In genomic region chr14:34548391-34549001, GRCm38 (mm10) we compare ENCODE assay signal across 9 mouse cellular contexts. TPM values are rescaled to one million over a fixed set of nuclear protein-coding genes. Genes with fewer than 3 reads are reported as not detected.
DNase-seq lines count a peak whose midpoint lies in the region; ATAC-seq and TF ChIP-seq lines count a peak whose summit lies in the region.
"Had no signal": no experiment of that assay in that cellular context is flagged by ENCODE, and none has a peak within 500 bp of the region (broad histone marks: within the 10 kb centered on the region; RNA-seq: fewer than 3 reads in every experiment).

No protein-coding gene starts in this region.

- no peak overlapping the region for H3K27ac ChIP-seq in thymus, adult 2 months (ENCODE audit: control insufficient read depth, insufficient read depth, low read length)
- H3K27ac ChIP-seq in heart, adult 2 months = peak overlapping the region; percentile 84
- peak overlapping the region; percentile 79 for H3K27ac ChIP-seq in limb, embryonic 14.5 days (replicated peaks; ENCODE audit: low read depth, low read length)
- peak overlapping the region; percentile 90 for H3K27ac ChIP-seq in midbrain, embryonic 14.5 days (replicated peaks; ENCODE audit: low read depth, low read length)
- H3K27ac ChIP-seq in stomach, embryonic 16.5 days (ENCODE audit: low read length) = peak overlapping the region; percentile 97

- no peaks in the 10 kb centered on the region for H3K36me3 ChIP-seq in thymus, adult 2 months (ENCODE audit: control insufficient read depth, insufficient read depth, low read length)
- H3K36me3 ChIP-seq in heart, adult 2 months (ENCODE audit: control insufficient read depth, insufficient read depth, low read length) = peaks cover 17% of the 10 kb centered on the region
- no peaks in the 10 kb centered on the region for H3K36me3 ChIP-seq in limb, embryonic 14.5 days (ENCODE audit: control insufficient read depth, insufficient read depth, low read length)
- no peaks in the 10 kb centered on the region for H3K36me3 ChIP-seq in midbrain, embryonic 14.5 days (ENCODE audit: control insufficient read depth, insufficient read depth, low read length)
- H3K36me3 ChIP-seq in stomach, embryonic 16.5 days (ENCODE audit: control insufficient read depth, insufficient read depth, low read length) = no peaks in the 10 kb centered on the region
- H3K36me3 ChIP-seq: G1E had no signal

- H3K4me3 ChIP-seq in thymus, adult 2 months (ENCODE audit: control insufficient read depth, insufficient read depth, low read length) = peak overlapping the region; percentile 27
- H3K4me3 ChIP-seq in heart, adult 2 months = peak overlapping the region; percentile 35
- H3K4me3 ChIP-seq in limb, embryonic 14.5 days (replicated peaks; ENCODE audit: low read length) = peak overlapping the region; percentile 53
- H3K4me3 ChIP-seq in midbrain, embryonic 14.5 days (replicated peaks; ENCODE audit: low read depth, low read length) = peak overlapping the region; percentile 74
- H3K4me3 ChIP-seq in stomach, embryonic 16.5 days (replicated peaks; ENCODE audit: low read length) = peak overlapping the region; percentile 59

- no peak for DNase-seq in thymus, adult 2 months
- DNase-seq in thymus, adult 18-20 months = no peak
- peak; percentile 78 for DNase-seq in embryo, embryonic 11 days
- peak; percentile 78 to 79 for DNase-seq in heart, adult 2 months
- DNase-seq in kidney, adult 11 months = peak; percentile 41
- DNase-seq in limb, embryonic 14.5 days (ENCODE audit: low spot score) = peak; percentile 64
- DNase-seq in midbrain, embryonic 14.5 days = peak; percentile 74

- no peaks in the 10 kb centered on the region for H3K9me3 ChIP-seq in limb, embryonic 14.5 days (ENCODE audit: control insufficient read depth, low read length)
- H3K9me3 ChIP-seq in midbrain, embryonic 14.5 days (ENCODE audit: control insufficient read depth, low read length) = no peaks in the 10 kb centered on the region
- no peaks in the 10 kb centered on the region for H3K9me3 ChIP-seq in stomach, embryonic 16.5 days (replicated peaks; ENCODE audit: control insufficient read depth, low read length)
- H3K9me3 ChIP-seq: G1E had no signal

- H3K79me2 ChIP-seq in heart, adult 2 months (replicated peaks; ENCODE audit: control insufficient read depth, insufficient read depth, low read length) = no peaks in the 10 kb centered on the region

- 4% methylated on average over 27 of the region's 27 CpGs for WGBS in thymus, adult 2 months
- 6% methylated on average over 27 of the region's 27 CpGs for WGBS in heart, adult 2 months
- under 1% methylated on average over 26 of the region's 27 CpGs for WGBS in limb, embryonic 14.5 days
- WGBS in midbrain, embryonic 14.5 days = under 1% methylated on average over 27 of the region's 27 CpGs
- WGBS in stomach, embryonic 16.5 days = under 1% methylated on average over 27 of the region's 27 CpGs

- H3K4me2 ChIP-seq in limb, embryonic 14.5 days (replicated peaks; ENCODE audit: low read depth, low read length, severe bottlenecking) = peak overlapping the region; percentile 55
- H3K4me2 ChIP-seq in midbrain, embryonic 14.5 days (ENCODE audit: low read length) = peak overlapping the region; percentile 63
- H3K4me2 ChIP-seq in stomach, embryonic 16.5 days (ENCODE audit: low read depth, low read length) = peak overlapping the region; percentile 69

- peak; percentile 51 for TF ChIP-seq EP300 in heart, adult 2 months (IDR thresholded peaks at IDR 0.05; ENCODE audit: insufficient read depth, low read depth, low read length)

- TF ChIP-seq POLR2A in thymus, adult 2 months (IDR thresholded peaks at IDR 0.05; ENCODE audit: control insufficient read depth, extremely low read depth, insufficient read depth, low read length, poor library complexity) = no peak
- TF ChIP-seq POLR2A in heart, adult 2 months (IDR thresholded peaks at IDR 0.05; ENCODE audit: insufficient read depth, low read depth, low read length) = peak; percentile 42; the same call in 1 of the 2 replicates
- 0 out of 2 replicates have a peak, but pooled peaks have one; percentile 34 for TF ChIP-seq POLR2A in limb, embryonic 14.5 days (IDR thresholded peaks at IDR 0.05; ENCODE audit: borderline replicate concordance, extremely low read depth, insufficient read depth, insufficient read length)

- intact Hi-C loops in heart, adult 2 months (cut with DNase I) = loop anchor here (1.0 to 2.0 kb wide), 3 partner anchors 44 to 176 kb away; no protein-coding TSS in a partner anchor

- peak; percentile 48 for ATAC-seq in limb, embryonic 14.5 days (ENCODE audit: low FRiP score, low read depth)
- peak; percentile 65 for ATAC-seq in midbrain, embryonic 14.5 days (ENCODE audit: low FRiP score, low TSS enrichment)
- ATAC-seq in stomach, embryonic 16.5 days (ENCODE audit: insufficient read depth, low FRiP score) = peak; percentile 70

- TF ChIP-seq CTCF in thymus, adult 2 months (IDR thresholded peaks at IDR 0.05; ENCODE audit: borderline replicate concordance, control insufficient read depth, extremely low read depth, insufficient read depth, low read length, poor library complexity) = no peak
- no peak for TF ChIP-seq CTCF in heart, adult 2 months (IDR thresholded peaks at IDR 0.05)

- peaks cover 9% of the 10 kb centered on the region; the same call in 1 of the 2 replicates for H3K4me1 ChIP-seq in thymus, adult 2 months (replicated peaks; ENCODE audit: control insufficient read depth, insufficient read depth, low read length)
- peaks cover 16% of the 10 kb centered on the region for H3K4me1 ChIP-seq in heart, adult 2 months (ENCODE audit: control insufficient read depth, insufficient read depth, low read length)
- H3K4me1 ChIP-seq in limb, embryonic 14.5 days (ENCODE audit: control insufficient read depth, insufficient read depth, low read length) = 0 out of 2 replicates have a peak, but pooled peaks cover 5% of the 10 kb centered on the region
- H3K4me1 ChIP-seq in midbrain, embryonic 14.5 days (ENCODE audit: control insufficient read depth, insufficient read depth, low read length) = no peaks in the 10 kb centered on the region
- peaks cover 18% of the 10 kb centered on the region for H3K4me1 ChIP-seq in stomach, embryonic 16.5 days (ENCODE audit: control insufficient read depth, insufficient read depth, low read length)

- H3K9ac ChIP-seq in heart, adult 2 months (ENCODE audit: low read depth, low read length) = peak overlapping the region; percentile 68
- H3K9ac ChIP-seq in limb, embryonic 14.5 days (ENCODE audit: low read depth, low read length, severe bottlenecking) = peak overlapping the region; percentile 70
- H3K9ac ChIP-seq in midbrain, embryonic 14.5 days (replicated peaks; ENCODE audit: low read length) = peak overlapping the region; percentile 92
- H3K9ac ChIP-seq in stomach, embryonic 16.5 days (ENCODE audit: low read length) = peak overlapping the region; percentile 83

- H3K27me3 ChIP-seq in thymus, adult 2 months (ENCODE audit: control insufficient read depth, insufficient read depth, low read length) = no peaks in the 10 kb centered on the region; the same call in 1 of the 2 replicates
- no peaks in the 10 kb centered on the region for H3K27me3 ChIP-seq in heart, adult 2 months (ENCODE audit: control insufficient read depth, insufficient read depth, low read length)
- no peaks in the 10 kb centered on the region for H3K27me3 ChIP-seq in limb, embryonic 14.5 days (ENCODE audit: control insufficient read depth, insufficient read depth, low read length)
- no peaks in the 10 kb centered on the region for H3K27me3 ChIP-seq in midbrain, embryonic 14.5 days (ENCODE audit: control insufficient read depth, insufficient read depth, low read length)
- no peaks in the 10 kb centered on the region for H3K27me3 ChIP-seq in stomach, embryonic 16.5 days (ENCODE audit: control insufficient read depth, insufficient read depth, low read length)

RNA-seq across cellular contexts. Expression of gene 9230112D13Rik, which starts 25.9 kb away (rescaled TPM):
- polyA plus RNA-seq in thymus, adult 2 months (2012; rRNA removed) = not detected in 2 replicates
- not detected for total RNA-seq in heart, adult 2 months (2021)
- not detected in 2 replicates for polyA plus RNA-seq in heart, adult 2 months (2012; rRNA removed)
- polyA plus RNA-seq in limb, embryonic 14.5 days (2012; rRNA removed) = not detected in 2 replicates
- polyA plus RNA-seq in limb, embryonic 14.5 days (2014; fragmentation: Nextera tagmentation; extraction: Ambion mirVana) = not detected in 2 replicates
- not detected in 2 replicates for polyA plus RNA-seq in midbrain, embryonic 14.5 days (2014; fragmentation: Nextera tagmentation; extraction: Ambion mirVana)
- not detected in 2 replicates for polyA plus RNA-seq in stomach, embryonic 16.5 days (2015; fragmentation: Nextera tagmentation; extraction: Ambion mirVana)
- total RNA-seq: G1E had no signal
- polyA plus RNA-seq: G1E had no signal

RNA-seq across cellular contexts. Expression of gene Ldb3, which starts 40.0 kb away (rescaled TPM):
- 6.6 and 63.0 TPM in 2 replicates for polyA plus RNA-seq in thymus, adult 2 months (2012; rRNA removed)
- total RNA-seq in heart, adult 2 months (2021) = 1,000 to 10,000 TPM in 1 of 2 experiments, 100 to 1,000 TPM in 1; 940 to 1,084 TPM
- 1,077 and 1,138 TPM in 2 replicates for polyA plus RNA-seq in heart, adult 2 months (2012; rRNA removed)
- 37.7 and 44.1 TPM in 2 replicates for polyA plus RNA-seq in limb, embryonic 14.5 days (2012; rRNA removed)
- 20.0 and 26.6 TPM in 2 replicates for polyA plus RNA-seq in limb, embryonic 14.5 days (2014; fragmentation: Nextera tagmentation; extraction: Ambion mirVana)
- 0.50 and 0.76 TPM in 2 replicates for polyA plus RNA-seq in midbrain, embryonic 14.5 days (2014; fragmentation: Nextera tagmentation; extraction: Ambion mirVana)
- polyA plus RNA-seq in stomach, embryonic 16.5 days (2015; fragmentation: Nextera tagmentation; extraction: Ambion mirVana) = 4.4 and 30.9 TPM in 2 replicates
- polyA plus RNA-seq: G1E had no signal

RNA-seq across cellular contexts. Expression of gene Bmpr1a, which starts 45.4 kb away (rescaled TPM):
- 2.0 and 3.1 TPM in 2 replicates for polyA plus RNA-seq in thymus, adult 2 months (2012; rRNA removed)
- 10 to 100 TPM; 58.4 to 62.5 TPM for total RNA-seq in heart, adult 2 months (2021)
- polyA plus RNA-seq in heart, adult 2 months (2012; rRNA removed) = 13.8 and 38.2 TPM in 2 replicates
- 44.3 TPM in 2 replicates for polyA plus RNA-seq in limb, embryonic 14.5 days (2012; rRNA removed)
- 72.1 and 72.4 TPM in 2 replicates for polyA plus RNA-seq in limb, embryonic 14.5 days (2014; fragmentation: Nextera tagmentation; extraction: Ambion mirVana)
- polyA plus RNA-seq in midbrain, embryonic 14.5 days (2014; fragmentation: Nextera tagmentation; extraction: Ambion mirVana) = 16.3 and 25.9 TPM in 2 replicates
- polyA plus RNA-seq in stomach, embryonic 16.5 days (2015; fragmentation: Nextera tagmentation; extraction: Ambion mirVana) = 22.4 and 22.9 TPM in 2 replicates
- polyA plus RNA-seq: G1E had no signal

RNA-seq across cellular contexts. Expression of gene Opn4, which starts 51.4 kb away (rescaled TPM):
- 0.22 and 1.1 TPM in 2 replicates for polyA plus RNA-seq in thymus, adult 2 months (2012; rRNA removed)
- 1 to 10 TPM; 2.4 to 2.6 TPM for total RNA-seq in heart, adult 2 months (2021)
- 7.9 and 9.2 TPM in 2 replicates for polyA plus RNA-seq in heart, adult 2 months (2012; rRNA removed)
- polyA plus RNA-seq in limb, embryonic 14.5 days (2012; rRNA removed) = 0.09 and 0.38 TPM in 2 replicates
- polyA plus RNA-seq in limb, embryonic 14.5 days (2014; fragmentation: Nextera tagmentation; extraction: Ambion mirVana) = 0.25 and 0.50 TPM in 2 replicates
- polyA plus RNA-seq in midbrain, embryonic 14.5 days (2014; fragmentation: Nextera tagmentation; extraction: Ambion mirVana) = not detected in 2 replicates
- 0.06 TPM in 1 of 2 replicates, not detected in the other for polyA plus RNA-seq in stomach, embryonic 16.5 days (2015; fragmentation: Nextera tagmentation; extraction: Ambion mirVana)
- polyA plus RNA-seq: G1E had no signal

Comparison
In these comparisons a context has a peak if more than half of its experiments do, and no peak if none do; other contexts are left out.
1. DNase-seq: peak in embryo, embryonic 11 days (single experiment), heart, adult 2 months (2 of 2), kidney, adult 11 months (single experiment), limb, embryonic 14.5 days (single experiment) and midbrain, embryonic 14.5 days (single experiment); none in thymus, adult 2 months (single experiment) and thymus, adult 18-20 months (0 of 2).
2. Peak in every context shown above with its lines, with median percentiles within 50 percentile points of each other: H3K4me3 ChIP-seq, H3K9ac ChIP-seq, ATAC-seq and H3K4me2 ChIP-seq.